Mouse (Mus musculus) erythroblast, adult 5-6 weeks (primary cell): ENCODE results near the gene Rasip1. TPM values are rescaled to one million over a fixed set of nuclear protein-coding genes. Genes with fewer than 3 reads are reported as not detected.

ENCODE experiments used
- ATAC-seq: replicated peaks from 2 replicates; pipeline ENCODE4 v1.8.0; 2016; ENCODE audit warnings: moderate number of reproducible peaks, mild to moderate bottlenecking, moderate TSS enrichment, inconsistent platforms; ENCODE audit not compliant: poor library complexity, low FRiP score, severe bottlenecking
- total RNA-seq, 2 experiments: library from RNA; stranded (forward) in 1 of 2; stranded (reverse) in 1 of 2; fragments of 150-400 nt in 1 of 2; fragments of 200-764, 138-1000 nt in 1 of 2; gene quantifications; 2 replicates each; pipeline versions ENCODE4 v1.2.3 to v1.2.4; 2015 to 2017; ENCODE audit warnings: low replicate concordance in 2 of 2

Rasip1 gene
- total RNA-seq, 2 experiments from 2014 or later: not detected

DNA sequence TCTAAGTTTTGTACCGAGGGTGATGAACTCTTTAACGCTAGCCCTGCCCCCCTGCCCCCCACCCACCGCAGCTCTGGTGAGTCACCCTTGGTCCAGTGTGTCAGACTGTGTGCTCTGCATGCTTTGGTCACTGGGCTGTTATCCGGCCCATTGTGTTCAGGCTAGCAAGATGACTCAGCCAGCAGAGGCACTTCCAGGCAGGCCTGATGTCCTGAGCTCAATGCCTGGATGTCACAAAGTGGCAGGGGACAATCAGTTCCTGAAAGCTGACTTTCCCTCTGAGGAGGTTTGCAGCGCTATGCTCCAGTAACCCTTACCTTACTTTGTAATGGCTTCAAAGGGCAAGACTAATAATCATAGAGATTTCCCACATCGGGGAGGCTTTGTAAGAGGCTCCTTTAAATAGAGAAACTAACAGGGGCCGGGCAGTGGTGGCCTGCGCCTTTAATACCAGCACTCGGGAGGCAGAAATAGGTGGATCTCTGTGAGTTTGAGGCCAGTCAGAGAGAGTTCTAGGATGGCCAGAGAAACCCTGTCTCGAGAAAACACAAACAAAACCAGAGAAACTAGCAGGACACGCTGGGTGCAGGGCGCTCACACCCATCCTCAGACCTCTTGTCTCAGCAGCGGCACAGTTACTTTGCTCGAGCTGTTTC, 52.8 kb downstream of the Rasip1 start:
- no peak for ATAC-seq

DNA sequence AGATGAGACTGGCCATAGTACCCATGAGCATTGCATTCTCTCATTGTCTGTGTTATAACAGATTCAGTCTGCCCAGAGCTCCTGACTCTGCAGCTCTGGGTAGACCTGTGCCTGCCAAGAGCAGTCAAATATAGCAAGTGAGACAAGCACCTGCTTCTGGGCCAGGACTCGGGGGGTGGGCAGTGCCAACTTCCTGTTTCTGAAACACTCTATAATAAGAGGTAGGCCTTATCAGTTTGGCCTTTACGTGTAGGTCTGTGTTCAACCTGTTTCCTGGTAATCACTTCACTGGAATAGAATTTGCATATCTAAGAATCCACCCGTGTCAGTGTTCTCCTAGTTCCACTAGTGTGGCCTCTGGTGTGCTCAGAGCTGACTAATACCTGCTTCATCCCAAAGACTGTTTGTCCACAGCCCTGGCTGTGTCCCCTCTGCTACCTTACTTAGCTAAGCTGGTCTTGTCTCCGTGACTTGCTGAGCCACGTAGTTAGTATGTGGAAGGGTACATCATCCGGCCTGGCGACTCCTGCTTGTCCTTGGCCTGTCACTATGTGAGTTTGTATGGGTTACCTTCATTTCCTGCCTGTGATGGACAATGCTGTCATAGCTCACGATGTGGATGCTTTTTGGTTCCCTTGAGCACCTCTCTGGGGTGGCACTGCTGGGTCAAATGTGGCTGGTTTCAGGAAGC, 53.9 kb downstream of the Rasip1 start:
- ATAC-seq: no peak

DNA sequence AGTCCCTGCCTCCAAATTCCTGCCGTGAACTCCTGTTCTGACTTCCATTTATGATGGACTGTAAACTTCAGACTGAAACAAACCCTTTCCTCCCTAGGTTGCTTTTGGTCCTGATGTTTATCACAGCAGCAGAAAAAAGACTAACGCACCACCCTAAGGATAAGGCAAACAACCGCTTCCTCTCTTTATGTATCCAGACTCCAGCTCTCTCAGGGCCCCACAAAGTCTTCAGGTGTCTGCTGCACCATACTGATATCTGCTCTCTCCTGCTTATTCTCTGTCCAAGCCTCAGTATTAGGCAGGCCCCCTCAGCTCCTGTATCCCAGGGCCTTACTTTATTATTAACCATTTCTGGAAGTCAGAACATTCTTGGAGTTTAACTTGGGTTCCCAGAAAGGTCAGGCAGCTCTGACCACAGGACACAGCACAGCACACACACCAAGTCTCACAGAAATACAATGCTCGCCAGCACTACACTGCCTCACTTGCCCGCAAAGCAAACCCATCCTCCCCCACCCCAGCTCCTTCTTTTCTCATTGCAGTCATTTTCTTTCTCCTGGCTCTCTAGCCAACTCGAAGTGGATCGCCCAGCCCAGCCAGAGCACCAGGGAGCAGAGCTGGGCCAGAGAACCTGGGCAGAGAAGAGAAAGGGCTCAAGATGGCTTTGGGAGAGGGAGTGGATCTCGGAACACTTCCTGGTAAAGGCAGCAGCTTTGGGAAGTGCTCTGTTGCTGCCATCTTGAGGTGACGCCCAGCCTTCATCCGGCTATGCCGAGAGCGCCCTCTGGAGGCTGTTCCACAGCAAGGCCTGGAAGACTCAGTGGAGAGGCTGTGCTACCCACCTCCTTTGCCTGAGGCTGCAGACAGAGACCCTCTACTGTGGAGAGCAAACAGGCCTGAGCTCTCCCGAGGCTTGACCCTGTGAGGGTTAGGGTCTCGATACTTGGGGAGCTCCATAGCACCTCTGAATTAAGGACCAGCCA, 55.1 kb downstream of the Rasip1 start:
- ATAC-seq: peak; percentile 66; the same call in 1 of the 2 replicates

DNA sequence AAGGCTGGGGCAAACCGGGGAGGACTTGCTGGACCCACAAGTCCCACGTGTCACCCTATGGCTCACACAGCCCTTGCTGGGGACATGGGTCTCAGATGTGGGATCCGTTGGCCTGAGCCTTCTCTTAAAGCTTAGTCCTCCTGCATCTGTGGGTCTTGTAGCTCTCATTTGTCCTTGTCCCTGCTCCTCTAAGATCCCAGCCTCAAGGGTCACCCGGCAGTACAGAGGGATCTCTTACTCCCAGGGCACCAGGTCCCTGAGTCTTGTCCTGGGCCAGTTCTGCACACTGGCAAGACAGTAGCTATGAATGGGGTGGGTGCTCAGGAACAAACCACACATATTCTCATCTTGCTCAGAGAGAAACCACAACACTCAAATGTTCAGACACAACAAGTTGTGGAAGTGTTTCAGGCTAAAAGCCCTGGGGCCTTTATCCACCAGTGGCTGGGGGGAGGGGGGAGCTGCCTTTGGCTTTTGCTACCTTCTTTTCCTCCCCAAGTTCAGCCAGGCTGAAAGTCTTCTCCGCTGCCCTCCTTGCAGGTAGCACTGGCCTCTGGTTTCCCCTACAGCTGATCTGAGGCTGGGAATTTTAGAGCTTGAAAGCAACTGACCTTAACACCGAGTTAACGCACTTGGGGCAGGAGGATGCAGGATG, 56.2 kb downstream of the Rasip1 start, which contains the start of gene Ntn5:
Gene Ntn5 (plus strand): TSS at position 627 of the 655 bp plus-strand sequence.
- ATAC-seq: no peak

DNA sequence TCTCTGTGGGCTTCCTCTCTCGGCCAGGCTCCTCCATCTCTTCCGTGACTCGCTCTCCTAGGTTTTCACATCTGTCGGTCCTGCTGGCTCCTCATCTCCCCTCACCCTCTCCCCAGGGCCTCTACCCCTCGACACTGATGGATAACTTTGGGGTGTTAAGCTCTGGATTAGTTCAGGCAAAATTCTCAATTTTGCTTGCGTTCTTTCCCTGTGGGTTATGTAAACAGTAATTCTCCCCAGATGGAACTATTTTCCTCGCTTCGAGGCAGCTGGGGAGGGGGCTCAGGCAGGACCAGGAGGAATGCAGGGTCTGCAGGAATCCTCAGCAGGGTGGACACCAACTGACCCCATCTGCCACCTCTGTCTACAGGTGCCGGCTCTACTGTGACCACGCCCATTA, 58.5 kb downstream of the Rasip1 start:
- ATAC-seq: no peak

DNA sequence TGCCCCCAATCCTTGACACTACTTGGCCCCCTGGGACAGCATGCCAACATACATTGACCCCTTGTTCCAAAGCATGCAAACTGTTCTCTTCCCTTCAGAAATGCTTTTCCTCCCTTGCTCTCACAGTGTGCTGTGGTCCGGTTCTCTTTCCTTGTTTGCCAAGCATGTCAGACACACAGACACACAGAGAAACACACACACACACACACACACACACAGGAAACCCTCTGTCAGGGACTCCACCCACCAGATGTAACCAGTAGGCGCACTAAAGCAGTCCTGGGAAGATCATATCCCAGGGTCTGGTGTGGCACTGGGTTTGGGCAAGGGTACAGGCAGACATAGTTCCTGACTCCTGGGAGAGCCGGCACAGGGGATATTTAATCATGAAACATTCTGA, 59.6 kb downstream of the Rasip1 start:
- no peak for ATAC-seq

Other genes starting within 250 kb of the Rasip1 start
Only the 30 nearest of the 35 such genes appear.
- gene Gys1, start 192.6 kb upstream of the Rasip1 start, total RNA-seq (2015; ENCODE audit: low replicate concordance): 11.7 and 13.2 TPM in 2 replicates
- 4.6 and 8.9 TPM in 2 replicates for gene Gys1, start 192.6 kb upstream of the Rasip1 start, total RNA-seq (2017; ENCODE audit: low replicate concordance)
- 54.1 and 63.4 TPM in 2 replicates for gene Ruvbl2, start 189.4 kb upstream of the Rasip1 start, total RNA-seq (2015; ENCODE audit: low replicate concordance)
- gene Ruvbl2, start 189.4 kb upstream of the Rasip1 start, total RNA-seq (2017; ENCODE audit: low replicate concordance): 23.1 and 50.1 TPM in 2 replicates
- gene Ftl1, start 167.6 kb upstream of the Rasip1 start, total RNA-seq (2015; ENCODE audit: low replicate concordance): 1,430 and 1,622 TPM in 2 replicates
- gene Ftl1, start 167.6 kb upstream of the Rasip1 start, total RNA-seq (2017; ENCODE audit: low replicate concordance): 705 and 987 TPM in 2 replicates
- gene Bax, start 160.6 kb upstream of the Rasip1 start, total RNA-seq (2015; ENCODE audit: low replicate concordance): 8.6 and 12.7 TPM in 2 replicates
- 9.7 and 11.8 TPM in 2 replicates for gene Bax, start 160.6 kb upstream of the Rasip1 start, total RNA-seq (2017; ENCODE audit: low replicate concordance)
- gene Tulp2, start 145.6 kb upstream of the Rasip1 start, total RNA-seq (2015; ENCODE audit: low replicate concordance): not detected in 2 replicates
- gene Tulp2, start 145.6 kb upstream of the Rasip1 start, total RNA-seq (2017; ENCODE audit: low replicate concordance): 0.42 TPM in 1 of 2 replicates, not detected in the other
- gene Gm45808, start 140.7 kb upstream of the Rasip1 start, total RNA-seq (2015; ENCODE audit: low replicate concordance): not detected in 2 replicates
- gene Gm45808, start 140.7 kb upstream of the Rasip1 start, total RNA-seq (2017; ENCODE audit: low replicate concordance): not detected in 2 replicates
- 3.3 TPM in 2 replicates for gene Dhdh, start 138.7 kb upstream of the Rasip1 start, total RNA-seq (2015; ENCODE audit: low replicate concordance)
- gene Dhdh, start 138.7 kb upstream of the Rasip1 start, total RNA-seq (2017; ENCODE audit: low replicate concordance): 2.1 and 2.3 TPM in 2 replicates
- gene Nucb1, start 117.1 kb upstream of the Rasip1 start, total RNA-seq (2015; ENCODE audit: low replicate concordance): 83.0 and 88.6 TPM in 2 replicates
- 487 and 671 TPM in 2 replicates for gene Nucb1, start 117.1 kb upstream of the Rasip1 start, total RNA-seq (2017; ENCODE audit: low replicate concordance)
- 1,095 and 1,392 TPM in 2 replicates for gene Ppp1r15a, start 101.2 kb upstream of the Rasip1 start, total RNA-seq (2015; ENCODE audit: low replicate concordance)
- 1,351 and 1,490 TPM in 2 replicates for gene Ppp1r15a, start 101.2 kb upstream of the Rasip1 start, total RNA-seq (2017; ENCODE audit: low replicate concordance)
- gene Plekha4, start 101.2 kb upstream of the Rasip1 start, total RNA-seq (2015; ENCODE audit: low replicate concordance): 1.3 TPM in 1 of 2 replicates, not detected in the other
- 2.8 and 9.9 TPM in 2 replicates for gene Plekha4, start 101.2 kb upstream of the Rasip1 start, total RNA-seq (2017; ENCODE audit: low replicate concordance)
- not detected in 2 replicates for gene Hsd17b14, start 72.6 kb upstream of the Rasip1 start, total RNA-seq (2015; ENCODE audit: low replicate concordance)
- not detected in 2 replicates for gene Hsd17b14, start 72.6 kb upstream of the Rasip1 start, total RNA-seq (2017; ENCODE audit: low replicate concordance)
- gene Bcat2, start 57.3 kb upstream of the Rasip1 start, total RNA-seq (2015; ENCODE audit: low replicate concordance): 5.8 and 9.0 TPM in 2 replicates
- gene Bcat2, start 57.3 kb upstream of the Rasip1 start, total RNA-seq (2017; ENCODE audit: low replicate concordance): 10.7 and 11.2 TPM in 2 replicates
- not detected in 2 replicates for gene Fgf21, start 12.0 kb upstream of the Rasip1 start, total RNA-seq (2015; ENCODE audit: low replicate concordance)
- not detected in 2 replicates for gene Fgf21, start 12.0 kb upstream of the Rasip1 start, total RNA-seq (2017; ENCODE audit: low replicate concordance)
- gene Fut1, start 10.2 kb upstream of the Rasip1 start, total RNA-seq (2015; ENCODE audit: low replicate concordance): not detected in 2 replicates
- gene Fut1, start 10.2 kb upstream of the Rasip1 start, total RNA-seq (2017; ENCODE audit: low replicate concordance): not detected in 2 replicates
- gene Izumo1, start 5.7 kb upstream of the Rasip1 start, total RNA-seq (2015; ENCODE audit: low replicate concordance): not detected in 2 replicates
- not detected in 2 replicates for gene Izumo1, start 5.7 kb upstream of the Rasip1 start, total RNA-seq (2017; ENCODE audit: low replicate concordance)
- gene Mamstr, start 12.5 kb downstream of the Rasip1 start, total RNA-seq (2015; ENCODE audit: low replicate concordance): not detected in 2 replicates
- gene Mamstr, start 12.5 kb downstream of the Rasip1 start, total RNA-seq (2017; ENCODE audit: low replicate concordance): not detected in 2 replicates
- not detected in 2 replicates for gene Fut2, start 38.9 kb downstream of the Rasip1 start, total RNA-seq (2015; ENCODE audit: low replicate concordance)
- not detected in 2 replicates for gene Fut2, start 38.9 kb downstream of the Rasip1 start, total RNA-seq (2017; ENCODE audit: low replicate concordance)
- not detected in 2 replicates for gene Ntn5, start 56.5 kb downstream of the Rasip1 start, total RNA-seq (2015; ENCODE audit: low replicate concordance)
- not detected in 2 replicates for gene Ntn5, start 56.5 kb downstream of the Rasip1 start, total RNA-seq (2017; ENCODE audit: low replicate concordance)
- gene Sec1, start 66.9 kb downstream of the Rasip1 start, total RNA-seq (2015; ENCODE audit: low replicate concordance): not detected in 2 replicates
- not detected in 2 replicates for gene Sec1, start 66.9 kb downstream of the Rasip1 start, total RNA-seq (2017; ENCODE audit: low replicate concordance)
- gene Car11, start 72.4 kb downstream of the Rasip1 start, total RNA-seq (2015; ENCODE audit: low replicate concordance): not detected in 2 replicates
- not detected in 2 replicates for gene Car11, start 72.4 kb downstream of the Rasip1 start, total RNA-seq (2017; ENCODE audit: low replicate concordance)
- 1.5 and 1.9 TPM in 2 replicates for gene Dbp, start 77.6 kb downstream of the Rasip1 start, total RNA-seq (2015; ENCODE audit: low replicate concordance)
- gene Dbp, start 77.6 kb downstream of the Rasip1 start, total RNA-seq (2017; ENCODE audit: low replicate concordance): 0.77 and 2.2 TPM in 2 replicates
- gene Rpl18, start 88.0 kb downstream of the Rasip1 start, total RNA-seq (2015; ENCODE audit: low replicate concordance): 423 and 424 TPM in 2 replicates
- gene Rpl18, start 88.0 kb downstream of the Rasip1 start, total RNA-seq (2017; ENCODE audit: low replicate concordance): 286 and 289 TPM in 2 replicates
- gene Sphk2, start 90.5 kb downstream of the Rasip1 start, total RNA-seq (2015; ENCODE audit: low replicate concordance): 4.6 and 7.9 TPM in 2 replicates
- 2.1 and 2.6 TPM in 2 replicates for gene Sphk2, start 90.5 kb downstream of the Rasip1 start, total RNA-seq (2017; ENCODE audit: low replicate concordance)
- gene Fam83e, start 93.7 kb downstream of the Rasip1 start, total RNA-seq (2015; ENCODE audit: low replicate concordance): not detected in 2 replicates
- gene Fam83e, start 93.7 kb downstream of the Rasip1 start, total RNA-seq (2017; ENCODE audit: low replicate concordance): not detected in 2 replicates
- gene Spaca4, start 98.3 kb downstream of the Rasip1 start, total RNA-seq (2015; ENCODE audit: low replicate concordance): not detected in 2 replicates
- gene Spaca4, start 98.3 kb downstream of the Rasip1 start, total RNA-seq (2017; ENCODE audit: low replicate concordance): not detected in 2 replicates
- gene Lmtk3, start 156.2 kb downstream of the Rasip1 start, total RNA-seq (2015; ENCODE audit: low replicate concordance): not detected in 2 replicates
- gene Lmtk3, start 156.2 kb downstream of the Rasip1 start, total RNA-seq (2017; ENCODE audit: low replicate concordance): not detected in 2 replicates
- gene Sult2b1, start 157.2 kb downstream of the Rasip1 start, total RNA-seq (2015; ENCODE audit: low replicate concordance): not detected in 2 replicates
- not detected in 2 replicates for gene Sult2b1, start 157.2 kb downstream of the Rasip1 start, total RNA-seq (2017; ENCODE audit: low replicate concordance)
- 10.6 and 10.7 TPM in 2 replicates for gene Cyth2, start 187.1 kb downstream of the Rasip1 start, total RNA-seq (2015; ENCODE audit: low replicate concordance)
- gene Cyth2, start 187.1 kb downstream of the Rasip1 start, total RNA-seq (2017; ENCODE audit: low replicate concordance): 11.6 and 14.5 TPM in 2 replicates
- gene Kcnj14, start 197.3 kb downstream of the Rasip1 start, total RNA-seq (2015; ENCODE audit: low replicate concordance): 0.38 TPM in 1 of 2 replicates, not detected in the other
- 0.09 TPM in 1 of 2 replicates, not detected in the other for gene Kcnj14, start 197.3 kb downstream of the Rasip1 start, total RNA-seq (2017; ENCODE audit: low replicate concordance)
- 1.5 and 2.3 TPM in 2 replicates for gene Grwd1, start 203.5 kb downstream of the Rasip1 start, total RNA-seq (2015; ENCODE audit: low replicate concordance)
- gene Grwd1, start 203.5 kb downstream of the Rasip1 start, total RNA-seq (2017; ENCODE audit: low replicate concordance): 0.43 and 3.1 TPM in 2 replicates